Mouse (Mus musculus) embryonic fibroblast, embryonic 13.5 days (primary cell): ENCODE results near the gene Cnpy1. TPM values are rescaled to one million over a fixed set of nuclear protein-coding genes. Genes with fewer than 3 reads are reported as not detected.

Experiments used
- H3K27ac ChIP-seq: 2 replicates; pipeline ENCODE4 v1.5.1; 2012; ENCODE audit warnings: low read length, control low read depth, inconsistent platforms; ENCODE audit not compliant: insufficient read depth
- H3K4me1 ChIP-seq: 2 replicates; pipeline ENCODE4 v1.6.1; 2011; ENCODE audit warnings: low read length; ENCODE audit not compliant: control insufficient read depth, insufficient read depth
- H3K4me3 ChIP-seq: 2 replicates; pipeline ENCODE4 v1.5.1; 2011; ENCODE audit warnings: mild to moderate bottlenecking, control low read depth, low read length; ENCODE audit not compliant: insufficient read depth
- CTCF ChIP-seq: IDR thresholded peaks from 2 replicates; pipeline ENCODE4 v1.5.1; 2011; ENCODE audit warnings: mild to moderate bottlenecking, control low read depth, low read length, moderate library complexity, borderline replicate concordance; ENCODE audit not compliant: insufficient read depth
- POLR2A ChIP-seq: IDR thresholded peaks from 2 replicates; pipeline ENCODE4 v1.6.1; 2011; ENCODE audit warnings: low read depth, mild to moderate bottlenecking, control low read depth, low read length, moderate library complexity
- polyA plus RNA-seq: library from polyadenylated mRNA; stranded (reverse); fragments of >200 nt; gene quantifications from 2 replicates; pipeline ENCODE4 v1.2.4, GENCODE M21; 2011; ENCODE audit warnings: low read depth; ENCODE audit not compliant: missing spikeins, insufficient read length

Gene Cnpy1
- polyA plus RNA-seq, 1 experiment, result not detected

GRCm38 (mm10) chr5:28166256-28167231 lies 79.1 kb downstream of the Cnpy1 start:
- Histone ChIP-seq H3K27ac (no peak overlapping the region), H3K4me1 (no peaks in the 10 kb centered on the region), H3K4me3 (peak overlapping the region; percentile 34)
- TF ChIP-seq CTCF (no peak), POLR2A (no peak)

GRCm38 (mm10) chr5:28165358-28166255 lies 80.0 kb downstream of the Cnpy1 start, which contains the start of gene En2:
Gene En2, plus strand, starts transcription at chr5:28165694.
- H3K4me1 ChIP-seq, result no peaks in the 10 kb centered on the region
- H3K4me3 ChIP-seq, result peak within 1 kb of the TSS; percentile 34
- TF ChIP-seq POLR2A (no peak), CTCF (no peak)
- H3K27ac ChIP-seq, result no peak within 1 kb of the TSS

- no peak overlapping the region for H3K27ac ChIP-seq
- no peaks in the 10 kb centered on the region for H3K4me1 ChIP-seq
- H3K4me3 ChIP-seq, result no peak overlapping the region
- no peak for TF ChIP-seq CTCF
- no peak for TF ChIP-seq POLR2A
These were observed 81.7 kb downstream of the Cnpy1 start for GRCm38 (mm10) chr5:28163926-28164325.

GRCm38 (mm10) chr5:28161938-28162402 lies 83.6 kb downstream of the Cnpy1 start:
- TF ChIP-seq CTCF (no peak), POLR2A (no peak)
- no peaks in the 10 kb centered on the region for H3K4me1 ChIP-seq
- no peak overlapping the region for H3K27ac ChIP-seq
- H3K4me3 ChIP-seq, result no peak overlapping the region

GRCm38 (mm10) chr5:28161383-28161937 lies 84.1 kb downstream of the Cnpy1 start:
- TF ChIP-seq CTCF, result no peak
- TF ChIP-seq POLR2A, result no peak

DNA sequence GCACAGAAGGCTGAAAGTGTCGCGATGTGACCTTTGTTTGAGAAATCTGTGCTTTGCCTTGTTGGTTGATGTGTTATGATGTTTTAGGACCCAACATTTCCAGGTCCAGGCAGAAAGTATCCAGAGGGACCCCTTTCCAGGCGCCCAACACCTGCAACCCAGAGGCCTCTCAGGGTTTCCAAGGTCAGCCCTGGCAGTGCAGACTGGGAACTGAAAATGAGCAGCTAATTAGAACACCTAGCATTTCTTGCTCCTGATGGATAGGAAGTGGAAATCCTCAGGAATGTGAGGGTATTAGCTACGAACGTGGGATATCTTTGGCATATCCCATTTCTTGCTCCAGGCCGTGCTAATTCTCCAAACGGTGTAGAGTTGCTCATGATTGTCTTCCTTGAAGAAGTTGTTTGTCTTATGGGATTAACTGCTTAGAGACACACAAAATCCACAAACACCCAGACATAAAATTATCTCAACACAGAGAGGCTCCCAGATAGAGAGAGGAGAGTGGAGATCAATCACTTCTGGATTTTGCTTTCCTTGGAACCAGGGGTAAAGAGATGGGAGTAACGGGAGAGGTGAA lies 85.6 kb downstream of the Cnpy1 start:
- no peaks in the 10 kb centered on the region for H3K4me1 ChIP-seq
- TF ChIP-seq POLR2A (no peak), CTCF (no peak)
- H3K4me3 ChIP-seq, result no peak overlapping the region
- no peak overlapping the region for H3K27ac ChIP-seq

More at GRCm38 (mm10) chr5:28161383-28161937, 84.1 kb downstream of the Cnpy1 start:
- H3K4me3 ChIP-seq, result no peak overlapping the region
- no peak overlapping the region for H3K27ac ChIP-seq
- no peaks in the 10 kb centered on the region for H3K4me1 ChIP-seq

DNA sequence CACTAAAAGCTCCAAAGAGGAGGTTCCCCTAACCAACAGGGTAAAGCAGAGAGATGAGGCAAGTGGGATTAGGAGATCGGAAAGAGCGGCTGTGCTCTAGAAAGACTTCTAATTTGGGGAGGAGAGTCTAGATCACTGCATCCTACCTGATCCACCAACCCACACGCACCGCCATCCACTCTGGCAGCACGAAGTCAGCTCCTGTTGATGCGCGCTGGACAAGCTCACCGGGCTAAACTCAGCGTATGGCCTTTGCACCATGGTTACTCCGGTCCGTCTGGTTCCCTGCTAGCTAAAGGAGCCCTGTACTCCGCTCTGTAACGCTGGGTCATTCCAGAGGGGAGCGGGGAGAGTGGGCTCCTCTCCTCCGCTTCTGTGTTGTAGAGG lies 86.5 kb downstream of the Cnpy1 start:
- no peaks in the 10 kb centered on the region for H3K4me1 ChIP-seq
- H3K27ac ChIP-seq, result no peak overlapping the region
- no peak overlapping the region for H3K4me3 ChIP-seq
- TF ChIP-seq CTCF, result no peak
- no peak for TF ChIP-seq POLR2A

DNA sequence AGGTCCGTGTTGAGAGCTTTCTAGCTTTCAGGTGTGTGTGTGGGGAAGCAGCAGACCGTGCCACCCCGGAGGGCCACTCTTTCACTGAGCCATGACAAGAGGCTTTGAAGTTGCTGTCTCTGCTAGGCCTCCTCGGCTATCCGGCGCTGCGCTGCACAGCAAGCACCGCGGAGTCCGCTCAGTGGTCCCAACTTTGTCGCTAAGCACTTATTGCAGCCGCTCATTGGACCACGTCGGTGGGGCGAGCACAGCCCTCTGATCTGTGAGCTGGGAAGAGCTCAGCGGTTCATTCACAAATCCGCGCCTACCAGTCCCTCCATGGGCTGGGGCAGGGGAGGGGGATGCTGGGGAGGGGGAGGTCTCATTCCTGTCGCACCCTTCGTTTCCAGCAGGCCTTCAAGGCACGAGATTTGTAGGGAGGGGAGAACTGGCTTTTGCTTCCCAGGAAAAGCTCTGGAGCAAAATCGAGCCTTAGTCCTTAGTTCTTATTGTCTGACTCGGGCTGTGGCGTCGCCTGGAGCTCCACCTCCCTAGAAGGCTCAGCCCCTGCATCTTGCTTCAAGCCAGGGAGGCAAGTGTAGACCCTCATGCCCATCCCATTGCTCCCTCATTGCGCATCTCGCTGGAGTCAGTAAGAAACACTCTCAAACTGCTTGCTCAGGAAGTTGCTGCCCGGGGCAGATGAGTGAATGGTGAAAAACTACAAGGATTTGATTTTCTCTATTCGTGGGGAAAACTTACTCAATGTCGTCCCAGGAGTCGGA lies 87.1 kb downstream of the Cnpy1 start:
- TF ChIP-seq CTCF, result no peak
- no peak for TF ChIP-seq POLR2A
- Histone ChIP-seq H3K4me1 (no peaks in the 10 kb centered on the region), H3K4me3 (no peak overlapping the region), H3K27ac (no peak overlapping the region)
